Mouse (Mus musculus): ENCODE measurements at regions not wholly inside any gene's neighbourhood (a gene's known extent, or its start where the extent isn't known, plus 50 kb on each side); places are given as distances from the start of the nearest gene placed in this dataset.

GRCm38 (mm10) chr10:96723071-96723470, 106.3 kb downstream of the Btg1 start:
- DNase-seq (ENCODE audit: low spot score): no peak

- DNase-seq (ENCODE audit: low spot score): no peak
Observed at GRCm38 (mm10) chr10:96724436-96725175, 107.8 kb downstream of the Btg1 start.

GRCm38 (mm10) chr10:96726801-96727780, 110.3 kb downstream of the Btg1 start:
- no peak for DNase-seq (ENCODE audit: low spot score)

GRCm38 (mm10) chr10:96733581-96733980, 116.8 kb downstream of the Btg1 start:
- no peak for DNase-seq (ENCODE audit: low spot score)

- no peak for DNase-seq (ENCODE audit: low spot score)
Observed at GRCm38 (mm10) chr10:96735146-96735545, 118.3 kb downstream of the Btg1 start.

GRCm38 (mm10) chr10:96735885-96736628, 119.3 kb downstream of the Btg1 start:
- DNase-seq (ENCODE audit: low spot score): no peak

GRCm38 (mm10) chr10:96737972-96738371, 121.2 kb downstream of the Btg1 start:
- DNase-seq (ENCODE audit: low spot score): no peak

- DNase-seq (ENCODE audit: low spot score): no peak
Observed at GRCm38 (mm10) chr10:96738606-96739005, 121.8 kb downstream of the Btg1 start.

- DNase-seq (ENCODE audit: low spot score): peak; percentile 26
Observed at GRCm38 (mm10) chr10:96744167-96744777, 127.5 kb downstream of the Btg1 start.

- DNase-seq (ENCODE audit: low spot score): no peak
Observed at GRCm38 (mm10) chr10:96747015-96747663, 130.3 kb downstream of the Btg1 start.

- peak; percentile 20 for DNase-seq (ENCODE audit: low spot score)
Observed at GRCm38 (mm10) chr10:96750861-96751260, 134.1 kb downstream of the Btg1 start.

GRCm38 (mm10) chr10:96751580-96752264, 134.9 kb downstream of the Btg1 start:
- DNase-seq (ENCODE audit: low spot score): peak; percentile 92

- no peak for DNase-seq (ENCODE audit: low spot score)
Observed at GRCm38 (mm10) chr10:96752531-96752930, 135.7 kb downstream of the Btg1 start.

- no peak for DNase-seq (ENCODE audit: low spot score)
Observed at GRCm38 (mm10) chr10:96753521-96753920, 136.7 kb downstream of the Btg1 start.

- no peak for DNase-seq (ENCODE audit: low spot score)
Observed at GRCm38 (mm10) chr10:96755674-96756073, 138.9 kb downstream of the Btg1 start.

GRCm38 (mm10) chr10:96756355-96757084, 139.7 kb downstream of the Btg1 start:
- DNase-seq (ENCODE audit: low spot score): no peak

GRCm38 (mm10) chr10:96757311-96757710, 140.5 kb downstream of the Btg1 start:
- DNase-seq (ENCODE audit: low spot score): no peak

- no peak for DNase-seq (ENCODE audit: low spot score)
Observed at GRCm38 (mm10) chr10:96761601-96762000, 144.8 kb downstream of the Btg1 start.

GRCm38 (mm10) chr10:96765626-96766025, 148.8 kb downstream of the Btg1 start:
- DNase-seq (ENCODE audit: low spot score): no peak
